Mouse (Mus musculus): Measurements from ENCODE around the gene Prap1. TPM values are rescaled to one million over a fixed set of nuclear protein-coding genes. Genes with fewer than 3 reads are reported as not detected.
"Not testable (repeated sequence)": the region's sequence is repeated elsewhere in the genome, so short reads cannot be mapped to it uniquely, and the experiment has no call there.

The Prap1 gene
- polyA plus RNA-seq, 1 experiment from 2014 or later, result not detected

GRCm38 (mm10) chr7:140127911-140128310 lies 34.7 kb downstream of the Prap1 start:
- no peak overlapping the region for H3K27ac ChIP-seq (ENCODE audit: low read depth)
- H3K36me3 ChIP-seq (ENCODE audit: insufficient read depth), result peaks cover 13% of the 10 kb centered on the region; the same call in 1 of the 2 replicates
- no peak overlapping the region for H3K4me2 ChIP-seq
- no peak for TF ChIP-seq CTCF (IDR thresholded peaks at IDR 0.05; ENCODE audit: low read depth)
- ATAC-seq (ENCODE audit: insufficient read depth) (no peak), DNase-seq (peak; percentile 9)
- no peaks in the 10 kb centered on the region for H3K9me3 ChIP-seq (ENCODE audit: low read depth, low read length)
- WGBS, result 84% methylated on average over 2 of the region's 2 CpGs
- H3K27me3 ChIP-seq (ENCODE audit: insufficient read depth, low read length), result no peaks in the 10 kb centered on the region
- H3K4me3 ChIP-seq (ENCODE audit: low read depth, low read length), result no peak overlapping the region
- no peak overlapping the region for H3K9ac ChIP-seq
- H3K4me1 ChIP-seq (ENCODE audit: insufficient read depth), result 0 out of 2 replicates have a peak, but pooled peaks cover 3% of the 10 kb centered on the region

DNA sequence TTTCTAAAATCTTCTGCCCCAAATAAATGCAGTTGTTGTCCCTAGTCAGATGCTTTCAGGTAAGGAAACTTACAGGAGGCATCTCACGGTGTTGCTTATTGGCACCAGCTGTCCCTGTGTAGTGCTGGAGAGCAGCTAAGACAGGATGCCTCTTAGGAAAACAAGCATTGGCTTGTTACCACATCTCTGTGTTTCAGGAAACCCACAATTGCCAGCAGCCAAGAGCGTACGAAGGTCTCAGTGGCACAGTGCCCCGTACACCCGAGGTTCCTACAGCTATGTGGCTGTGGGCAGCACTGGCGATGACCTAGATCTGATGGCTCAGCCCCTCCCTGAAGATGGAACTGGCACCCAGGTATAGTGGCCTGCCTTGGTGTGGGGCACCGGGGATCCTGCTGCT lies 39.0 kb downstream of the Prap1 start:
- not testable (repeated sequence) for ATAC-seq (ENCODE audit: insufficient read depth); H3K27ac ChIP-seq (ENCODE audit: low read depth); H3K9ac ChIP-seq; H3K9me3 ChIP-seq (ENCODE audit: low read depth, low read length); DNase-seq; H3K4me1 ChIP-seq (ENCODE audit: insufficient read depth); H3K4me3 ChIP-seq (ENCODE audit: low read depth, low read length); H3K27me3 ChIP-seq (ENCODE audit: insufficient read depth, low read length); H3K4me2 ChIP-seq
- WGBS, result 94% methylated on average over 7 of the region's 7 CpGs
- H3K36me3 ChIP-seq (ENCODE audit: insufficient read depth), result peaks cover 16% of the 10 kb centered on the region; the same call in 1 of the 2 replicates

DNA sequence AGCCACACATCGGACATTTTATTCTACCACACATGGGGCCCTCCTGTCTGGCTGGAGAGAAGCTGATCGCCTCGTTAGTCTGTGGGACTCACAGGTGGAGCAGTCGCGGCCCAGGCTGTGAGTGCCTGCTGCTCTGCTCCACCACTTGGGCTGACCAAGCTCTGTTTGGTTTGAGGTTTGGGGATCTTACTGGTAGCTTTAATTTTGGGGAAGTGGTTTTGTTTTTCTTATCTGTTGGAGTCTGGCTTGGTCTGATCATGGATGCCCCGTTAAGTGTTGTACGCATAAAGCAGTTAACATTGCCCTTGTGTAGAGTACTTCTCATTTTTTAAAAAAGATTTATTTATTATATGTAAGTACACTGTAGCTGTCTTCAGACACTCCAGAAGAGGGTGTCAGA lies 40.8 kb downstream of the Prap1 start:
- H3K27me3 ChIP-seq (ENCODE audit: insufficient read depth, low read length); H3K9ac ChIP-seq; H3K4me3 ChIP-seq (ENCODE audit: low read depth, low read length); H3K27ac ChIP-seq (ENCODE audit: low read depth); H3K9me3 ChIP-seq (ENCODE audit: low read depth, low read length); H3K4me2 ChIP-seq; ATAC-seq (ENCODE audit: insufficient read depth); H3K4me1 ChIP-seq (ENCODE audit: insufficient read depth); DNase-seq: not testable (repeated sequence)
- peaks cover 16% of the 10 kb centered on the region; the same call in 1 of the 2 replicates for H3K36me3 ChIP-seq (ENCODE audit: insufficient read depth)
- 93% methylated on average over 7 of the region's 7 CpGs for WGBS

DNA sequence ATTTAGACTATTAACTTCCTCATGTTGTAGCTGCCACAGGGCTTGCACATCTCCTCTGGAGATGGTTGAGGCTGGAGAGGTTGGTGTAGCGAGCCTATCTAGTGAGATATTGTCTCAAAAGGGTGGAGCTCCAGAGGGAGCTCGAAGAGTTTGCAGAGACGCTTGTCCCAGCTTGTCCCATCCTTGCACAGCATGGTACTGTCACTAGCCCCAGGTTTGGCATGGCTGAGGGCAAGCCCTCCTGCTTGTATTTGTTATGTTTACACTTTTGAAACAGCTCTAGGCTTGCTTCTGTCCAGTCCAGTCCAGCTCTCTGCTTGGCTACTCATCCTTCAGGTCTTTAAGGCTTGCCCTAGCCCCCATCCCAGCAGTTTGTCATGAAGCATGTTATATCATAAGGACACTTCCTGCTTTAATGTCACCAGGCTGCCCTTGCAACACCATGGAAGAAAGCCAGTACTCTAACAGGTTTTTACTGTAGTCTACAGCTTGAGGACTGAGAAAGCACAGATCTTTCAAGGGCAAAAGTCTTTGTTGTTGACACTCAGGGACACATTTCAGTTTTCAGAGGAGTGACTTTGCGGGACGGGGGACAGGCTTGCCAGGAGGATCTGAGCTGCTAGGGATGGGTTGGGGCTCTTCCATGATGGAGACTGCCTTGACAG lies 42.0 kb downstream of the Prap1 start:
- no peak for DNase-seq
- no peak overlapping the region for H3K9ac ChIP-seq
- H3K4me1 ChIP-seq (ENCODE audit: insufficient read depth), result no peaks in the 10 kb centered on the region; the same call in 1 of the 2 replicates
- no peaks in the 10 kb centered on the region for H3K9me3 ChIP-seq (ENCODE audit: low read depth, low read length)
- peaks cover 14% of the 10 kb centered on the region; the same call in 1 of the 2 replicates for H3K36me3 ChIP-seq (ENCODE audit: insufficient read depth)
- H3K4me3 ChIP-seq (ENCODE audit: low read depth, low read length), result no peak overlapping the region
- TF ChIP-seq CTCF (IDR thresholded peaks at IDR 0.05; ENCODE audit: low read depth), result no peak
- H3K4me2 ChIP-seq, result no peak overlapping the region
- 84% methylated on average over 5 of the region's 5 CpGs for WGBS
- no peaks in the 10 kb centered on the region for H3K27me3 ChIP-seq (ENCODE audit: insufficient read depth, low read length)
- no peak for ATAC-seq (ENCODE audit: insufficient read depth)
- no peak overlapping the region for H3K27ac ChIP-seq (ENCODE audit: low read depth)

DNA sequence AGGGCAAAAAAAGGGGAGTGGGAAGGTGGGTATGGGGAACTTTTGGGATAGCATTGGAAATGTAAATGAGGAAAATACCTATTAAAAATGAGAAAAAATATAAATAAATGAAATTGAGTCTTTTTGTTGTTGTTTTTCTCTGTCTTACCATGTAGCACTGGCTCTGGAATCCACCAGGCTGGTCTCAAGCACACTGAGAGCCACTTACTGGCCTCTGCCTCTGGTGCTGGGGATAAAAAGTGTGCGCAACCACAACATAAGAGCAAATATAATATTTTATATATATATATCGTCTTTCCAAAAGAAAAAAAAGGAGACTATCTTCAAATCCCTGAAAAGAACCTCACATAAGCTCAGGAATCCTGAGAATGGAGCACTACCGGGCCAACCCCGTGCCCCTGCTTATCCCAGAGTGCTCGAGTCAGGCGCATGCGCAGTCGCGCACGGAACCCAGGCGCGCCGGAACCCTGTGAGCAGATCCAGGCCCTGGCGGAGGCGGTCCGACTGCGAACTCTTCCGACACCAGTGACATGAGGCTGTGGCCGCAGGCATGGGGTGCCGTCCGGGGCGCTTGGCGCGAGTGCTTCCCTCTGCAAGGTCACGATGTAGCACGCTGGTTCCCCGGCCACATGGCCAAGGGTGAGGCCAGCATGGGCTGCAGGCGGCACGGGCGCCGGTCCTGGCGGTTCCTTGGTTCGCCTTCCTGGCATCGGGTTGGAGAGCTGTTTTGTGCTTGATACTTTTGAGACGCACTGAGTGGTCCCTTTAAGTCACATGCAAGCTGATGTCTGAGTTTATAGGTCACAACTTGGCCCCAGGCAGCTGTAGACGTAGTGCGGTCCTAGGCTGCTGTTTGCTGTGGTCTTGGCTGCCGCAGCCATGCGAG lies 44.2 kb downstream of the Prap1 start, which contains the start of gene Mtg1:
Gene Mtg1 (plus strand): TSS at position 430 of the 886 bp plus-strand sequence.
- Histone ChIP-seq H3K4me2 (peak within 1 kb of the TSS; percentile 86), H3K4me3 (ENCODE audit: low read depth, low read length) (peak within 1 kb of the TSS; percentile 77), H3K9me3 (ENCODE audit: low read depth, low read length) (no peaks in the 10 kb centered on the region), H3K4me1 (ENCODE audit: insufficient read depth) (no peaks in the 10 kb centered on the region; the same call in 1 of the 2 replicates), H3K36me3 (ENCODE audit: insufficient read depth) (peaks cover 6% of the 10 kb centered on the region; the same call in 1 of the 2 replicates), H3K27ac (ENCODE audit: low read depth) (peak within 1 kb of the TSS; percentile 65; the same call in 1 of the 2 replicates), H3K9ac (peak within 1 kb of the TSS; percentile 84), H3K27me3 (ENCODE audit: insufficient read depth, low read length) (no peaks in the 10 kb centered on the region)
- 2% methylated on average over 39 of the region's 39 CpGs for WGBS
- peak; percentile 99 for ATAC-seq (ENCODE audit: insufficient read depth)
- peak; percentile 98 for DNase-seq
- TF ChIP-seq CTCF (IDR thresholded peaks at IDR 0.05; ENCODE audit: low read depth), result no peak

DNA sequence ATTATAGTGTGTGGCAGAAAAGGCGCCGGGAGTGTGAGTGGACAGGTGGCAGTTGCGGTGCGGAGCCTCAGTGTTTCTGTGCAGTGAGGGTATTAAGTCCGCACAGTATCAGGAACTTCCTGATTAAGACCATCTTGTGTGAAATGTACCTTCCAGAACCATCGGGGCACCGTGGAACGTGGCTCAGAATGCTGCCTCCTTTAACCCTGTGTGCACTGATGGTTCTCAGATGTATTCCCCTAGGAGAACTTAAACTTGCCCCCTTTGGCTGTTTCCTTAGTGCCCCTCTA lies 44.8 kb downstream of the Prap1 start:
- TF ChIP-seq CTCF (IDR thresholded peaks at IDR 0.05; ENCODE audit: low read depth), result no peak
- H3K27ac ChIP-seq (ENCODE audit: low read depth), result peak overlapping the region; percentile 65; the same call in 1 of the 2 replicates
- peak overlapping the region; percentile 77 for H3K4me3 ChIP-seq (ENCODE audit: low read depth, low read length)
- H3K9ac ChIP-seq, result peak overlapping the region; percentile 84
- H3K27me3 ChIP-seq (ENCODE audit: insufficient read depth, low read length), result no peaks in the 10 kb centered on the region
- ATAC-seq (ENCODE audit: insufficient read depth), result no peak
- no peak for DNase-seq
- peak overlapping the region; percentile 86 for H3K4me2 ChIP-seq
- H3K9me3 ChIP-seq (ENCODE audit: low read depth, low read length), result no peaks in the 10 kb centered on the region
- no peaks in the 10 kb centered on the region; the same call in 1 of the 2 replicates for H3K4me1 ChIP-seq (ENCODE audit: insufficient read depth)
- 0 out of 2 replicates have a peak, but pooled peaks cover 4% of the 10 kb centered on the region for H3K36me3 ChIP-seq (ENCODE audit: insufficient read depth)
- under 1% methylated on average over 8 of the region's 8 CpGs for WGBS

DNA sequence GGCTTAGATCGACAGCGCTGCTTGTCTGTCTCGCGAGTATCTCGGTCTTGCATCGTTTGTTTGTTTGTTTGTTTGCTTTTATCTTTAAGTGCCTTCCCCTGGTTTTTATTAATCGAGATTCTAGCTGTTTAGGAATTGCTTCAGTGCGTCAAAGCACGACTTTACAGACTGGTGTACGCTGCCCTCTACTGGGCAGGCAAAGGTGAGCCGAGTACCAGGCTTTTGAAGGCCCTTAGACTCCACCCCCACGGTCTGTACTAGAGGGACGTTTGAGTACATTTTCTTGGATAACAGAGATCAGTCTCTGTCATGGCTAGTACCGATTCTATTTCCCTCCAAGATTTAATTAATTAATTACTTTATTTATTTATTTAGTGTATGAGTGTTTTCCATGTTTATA lies 48.2 kb downstream of the Prap1 start:
- H3K27ac ChIP-seq (ENCODE audit: low read depth), result no peak overlapping the region
- WGBS, result 3% methylated on average over 14 of the region's 14 CpGs
- H3K9me3 ChIP-seq (ENCODE audit: low read depth, low read length), result no peaks in the 10 kb centered on the region
- H3K36me3 ChIP-seq (ENCODE audit: insufficient read depth), result no peaks in the 10 kb centered on the region
- H3K4me2 ChIP-seq, result no peak overlapping the region
- peak; percentile 71 for TF ChIP-seq CTCF (IDR thresholded peaks at IDR 0.05; ENCODE audit: low read depth)
- no peaks in the 10 kb centered on the region for H3K27me3 ChIP-seq (ENCODE audit: insufficient read depth, low read length)
- no peak overlapping the region for H3K4me3 ChIP-seq (ENCODE audit: low read depth, low read length)
- no peak overlapping the region for H3K9ac ChIP-seq
- ATAC-seq (ENCODE audit: insufficient read depth) (no peak), DNase-seq (peak; percentile 86)
- no peaks in the 10 kb centered on the region; the same call in 1 of the 2 replicates for H3K4me1 ChIP-seq (ENCODE audit: insufficient read depth)
